Mouse (Mus musculus) telencephalon, adult 2 months (tissue): ENCODE data around the gene Arfgap2.

Experiments used
- DNase-seq: peaks from one replicate; pipeline ENCODE4 v3.0.0-alpha.2; 2011; ENCODE audit warnings: low read depth, low spot score

Gene Arfgap2

DNA sequence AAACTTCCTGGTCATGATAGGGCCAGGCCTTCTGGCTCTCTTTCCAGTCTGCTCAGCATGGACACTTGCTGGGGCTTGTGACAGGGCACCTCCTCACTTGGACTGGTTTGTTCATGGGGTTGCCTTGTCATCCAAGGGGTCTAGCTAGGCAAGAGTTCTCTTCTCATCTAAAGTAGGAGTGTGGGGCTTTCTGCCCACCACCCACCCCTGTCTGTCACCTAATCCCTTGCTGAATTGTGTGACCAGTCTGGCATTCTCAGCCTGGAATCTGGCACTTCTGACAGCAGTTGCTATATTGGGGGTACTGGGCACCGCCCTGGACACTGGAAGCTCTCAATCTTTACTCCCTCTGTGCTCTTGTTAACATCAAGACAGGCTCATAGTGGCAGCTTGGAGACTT, 5.3 kb upstream of the Arfgap2 start:
- no peak for DNase-seq

DNA sequence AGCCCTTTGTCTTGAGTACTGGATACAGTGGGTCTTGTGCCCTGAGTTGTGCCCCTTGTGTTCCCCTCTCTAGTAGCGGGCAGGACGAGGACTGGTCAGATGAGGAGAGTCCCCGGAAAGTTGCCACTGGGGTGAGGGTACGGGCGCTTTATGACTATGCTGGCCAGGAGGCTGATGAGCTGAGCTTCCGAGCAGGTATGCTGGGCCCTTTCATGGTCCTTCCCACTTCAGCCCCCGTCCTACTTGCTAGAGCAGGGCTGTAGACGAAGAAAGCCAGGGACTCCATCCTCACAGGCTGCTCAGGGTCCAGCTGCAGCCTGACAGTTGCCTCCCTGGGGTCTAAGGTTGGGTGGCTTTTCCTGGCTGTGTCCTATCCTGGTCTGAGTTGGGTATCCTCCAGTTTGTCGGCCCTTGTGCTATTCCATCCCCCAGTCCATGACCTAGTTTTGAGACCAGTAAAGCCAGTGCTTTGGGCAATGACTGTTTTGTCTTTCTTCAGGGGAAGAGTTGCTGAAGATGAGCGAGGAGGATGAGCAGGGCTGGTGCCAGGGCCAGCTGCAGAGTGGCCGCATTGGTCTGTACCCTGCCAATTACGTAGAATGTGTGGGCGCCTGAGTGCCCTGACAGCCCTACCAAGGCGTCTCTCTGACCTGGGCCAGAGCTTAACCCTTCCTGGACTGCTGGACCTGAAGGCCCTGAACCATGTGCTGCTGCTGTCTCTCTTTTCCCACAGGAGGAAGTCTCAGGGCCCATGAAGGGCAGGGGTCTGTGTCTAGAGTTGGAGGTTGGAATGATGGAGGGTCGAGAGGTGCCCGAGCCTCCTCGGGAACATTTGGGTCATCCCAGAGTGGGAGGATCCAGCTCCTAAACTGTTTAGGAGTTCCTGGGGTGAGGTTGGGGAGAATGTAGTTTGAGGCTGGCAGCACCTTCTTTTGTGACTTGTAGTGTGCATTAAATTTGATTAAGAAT, 798 bp upstream of the Arfgap2 start:
- no peak for DNase-seq

DNA sequence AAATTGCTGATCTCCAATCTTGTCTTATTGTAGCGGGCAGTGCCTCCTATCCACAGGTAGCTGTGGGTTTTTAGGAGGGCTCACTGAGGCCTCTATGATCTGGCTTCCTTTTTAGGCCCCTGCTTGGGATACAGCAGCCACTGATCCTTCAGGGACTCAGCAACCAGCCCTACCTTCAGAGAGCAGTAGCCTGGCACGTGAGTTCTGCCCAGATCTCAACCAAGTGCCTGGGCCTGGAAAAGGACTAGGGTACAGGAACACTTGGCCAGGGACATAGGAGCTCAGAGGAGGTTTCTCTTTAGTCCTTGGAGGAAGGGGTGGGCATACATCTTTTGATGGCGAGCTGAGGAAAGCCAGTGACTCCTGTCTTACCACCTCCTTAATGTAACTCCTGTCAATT, 3.3 kb downstream of the Arfgap2 start:
- DNase-seq = no peak

DNA sequence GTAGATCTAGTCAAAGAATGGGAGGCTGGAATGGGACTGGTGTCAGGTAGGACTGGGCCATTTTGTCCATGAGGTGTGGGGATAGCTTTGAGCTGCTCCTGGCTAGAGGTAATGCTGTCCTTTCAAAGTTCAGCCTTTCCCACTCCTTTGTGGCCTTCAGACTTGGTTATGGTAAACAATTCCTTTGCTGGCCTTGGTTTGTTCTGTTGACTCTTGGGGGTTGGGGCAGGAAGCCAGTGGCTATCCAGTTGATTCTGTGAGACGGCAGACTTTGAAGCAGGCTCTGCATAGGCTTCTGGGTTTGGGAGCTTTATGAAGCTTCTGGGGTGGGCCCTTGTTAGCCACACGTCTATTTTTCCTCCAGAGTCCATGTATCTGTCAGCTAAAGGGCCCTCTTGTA, 3.9 kb downstream of the Arfgap2 start:
- DNase-seq = no peak

DNA sequence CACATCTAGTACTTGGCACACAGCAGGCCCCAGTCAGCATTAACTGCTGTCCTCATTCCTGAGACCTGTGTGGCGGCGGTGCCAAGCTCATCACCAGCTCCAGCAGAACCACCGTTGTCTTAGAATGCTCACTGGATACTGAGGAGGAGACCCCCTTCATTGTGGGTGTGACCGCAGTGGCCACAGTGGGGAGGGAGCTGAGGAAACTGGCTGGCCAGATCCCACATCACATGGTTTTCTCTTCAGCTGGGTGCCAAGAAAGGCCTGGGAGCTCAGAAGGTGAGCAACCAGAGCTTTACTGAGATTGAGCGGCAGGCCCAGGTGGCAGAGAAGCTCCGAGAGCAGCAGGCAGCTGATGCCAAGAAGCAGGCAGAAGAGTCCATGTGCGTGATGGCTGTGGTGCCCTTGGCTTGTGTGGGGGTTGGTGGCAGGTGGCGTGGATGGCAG, 4.9 kb downstream of the Arfgap2 start:
- DNase-seq = no peak

DNA sequence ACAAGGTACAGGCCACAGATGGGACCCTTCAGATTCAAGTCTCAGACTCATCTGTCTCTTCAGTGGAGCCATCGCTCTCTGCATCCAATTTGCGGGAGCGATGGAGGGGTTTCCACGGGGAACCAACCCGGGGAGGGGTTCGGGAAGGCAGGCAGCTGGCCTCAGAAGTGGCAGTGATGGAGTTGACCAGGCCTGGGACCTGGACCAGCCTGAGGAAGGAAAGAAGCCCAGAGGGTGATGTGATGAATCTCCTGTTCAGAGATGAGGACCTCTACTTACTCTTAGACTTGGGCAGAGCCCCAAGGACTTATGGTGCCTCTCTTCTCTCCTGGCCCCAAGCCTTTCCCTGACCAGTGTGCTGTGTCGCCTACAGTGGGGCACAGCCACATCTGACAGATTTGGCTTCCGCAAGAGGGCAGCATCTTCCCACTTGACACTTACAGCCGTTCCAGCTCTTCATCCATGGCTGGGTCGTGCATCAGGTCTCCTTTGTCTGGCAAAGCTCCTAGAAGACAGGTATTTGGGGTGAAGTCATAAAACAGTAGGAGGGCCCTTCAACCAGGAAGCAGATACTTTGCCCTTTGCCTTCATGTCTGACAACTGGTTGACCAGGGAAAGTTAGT, 14.1 kb downstream of the Arfgap2 start:
- no peak for DNase-seq

DNA sequence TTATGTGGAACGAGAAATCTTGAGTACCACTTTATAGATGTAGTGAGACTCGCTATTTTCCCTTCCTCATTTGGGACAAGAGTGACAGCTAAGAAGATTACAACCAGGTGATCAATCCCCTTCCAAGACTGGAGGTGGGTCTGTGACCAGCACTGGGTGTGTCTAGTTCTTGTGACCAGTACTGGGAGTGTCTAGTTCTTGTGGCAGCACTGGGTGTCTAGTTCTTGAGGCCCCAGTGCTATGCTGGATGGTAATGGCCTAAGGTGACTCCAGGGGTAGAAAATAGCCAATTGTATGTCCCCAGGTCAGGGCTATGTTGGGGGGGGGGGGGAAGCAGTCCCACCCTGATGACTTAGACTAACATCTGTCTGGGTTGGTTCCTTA, 14.6 kb downstream of the Arfgap2 start:
- no peak for DNase-seq

DNA sequence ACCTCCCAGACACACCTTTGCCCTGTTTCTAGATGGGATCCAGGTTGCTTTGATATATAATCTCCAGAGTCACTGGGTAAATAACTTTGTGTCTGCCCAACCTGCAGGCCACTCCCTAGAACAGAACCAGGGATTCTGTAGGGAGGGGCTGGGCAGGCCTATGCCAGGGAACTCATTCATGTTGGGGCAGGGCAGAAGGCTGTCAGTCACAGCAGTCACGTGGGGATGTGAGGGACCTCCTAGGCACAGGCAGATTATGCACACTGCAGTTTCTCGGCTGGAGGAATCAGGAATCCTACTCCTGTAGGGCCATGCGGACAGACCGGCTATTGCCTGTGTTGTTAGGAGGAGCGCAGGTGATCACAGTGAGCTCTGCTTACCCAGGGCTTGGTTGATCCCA, 16.6 kb downstream of the Arfgap2 start:
- DNase-seq = no peak

DNA sequence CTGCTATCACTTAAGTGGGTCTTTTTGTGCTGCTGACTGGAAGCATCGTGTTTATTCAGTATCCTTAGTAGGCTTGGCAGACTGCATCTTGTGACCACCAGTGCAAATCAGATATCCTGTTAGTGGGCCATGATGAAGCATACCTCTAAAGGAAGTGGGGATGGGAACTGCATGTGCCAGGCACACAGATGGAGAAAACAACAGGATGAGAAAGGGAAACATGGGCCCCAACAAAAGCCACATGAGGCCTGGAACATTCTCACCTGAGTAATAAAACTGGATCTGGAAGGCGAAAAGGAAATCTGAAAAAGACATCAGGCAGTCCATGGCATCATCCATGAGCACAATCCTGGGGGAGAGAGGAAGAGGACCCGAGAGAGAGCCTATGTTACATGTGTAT, 19.2 kb downstream of the Arfgap2 start:
- no peak for DNase-seq

DNA sequence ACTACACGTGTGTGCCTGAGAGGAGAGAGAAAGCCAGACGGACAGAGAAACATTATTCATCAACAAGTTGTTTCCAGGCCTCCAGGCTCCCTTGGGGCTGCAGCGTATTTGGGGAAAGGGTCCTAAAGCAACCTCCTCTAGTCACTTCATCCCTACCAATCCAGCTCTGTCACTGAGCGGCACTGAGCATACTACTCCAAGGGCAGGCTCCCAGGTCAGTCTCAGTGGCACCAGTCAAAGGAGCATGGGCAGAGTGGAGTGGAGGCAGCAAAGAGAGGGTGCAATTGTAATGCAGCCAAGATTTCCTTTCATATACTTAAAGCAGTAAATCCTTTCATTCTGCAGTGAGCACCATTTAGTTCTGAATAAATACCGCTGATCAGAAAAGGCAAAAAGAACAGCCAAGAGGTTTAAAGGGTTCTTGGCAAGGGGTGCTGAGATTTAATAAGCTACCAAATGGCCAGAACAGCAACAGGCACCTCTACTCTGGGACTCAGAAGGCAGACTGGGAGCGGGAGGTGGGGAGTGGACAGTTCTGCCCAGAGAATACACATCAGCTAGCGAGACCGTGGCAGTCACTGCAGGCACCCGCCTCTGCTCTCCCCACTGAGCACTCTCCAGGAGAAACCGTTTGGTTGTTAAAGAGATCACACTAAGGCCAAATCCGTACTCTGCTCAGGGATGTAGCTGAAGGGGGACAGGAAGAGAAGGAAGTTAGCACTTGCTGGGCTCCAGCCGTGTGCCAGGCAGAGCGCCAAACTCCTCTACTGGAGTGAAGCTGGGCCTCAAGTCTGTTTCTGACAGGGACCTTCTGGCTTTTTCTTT, 19.8 kb downstream of the Arfgap2 start:
- DNase-seq = no peak

DNA sequence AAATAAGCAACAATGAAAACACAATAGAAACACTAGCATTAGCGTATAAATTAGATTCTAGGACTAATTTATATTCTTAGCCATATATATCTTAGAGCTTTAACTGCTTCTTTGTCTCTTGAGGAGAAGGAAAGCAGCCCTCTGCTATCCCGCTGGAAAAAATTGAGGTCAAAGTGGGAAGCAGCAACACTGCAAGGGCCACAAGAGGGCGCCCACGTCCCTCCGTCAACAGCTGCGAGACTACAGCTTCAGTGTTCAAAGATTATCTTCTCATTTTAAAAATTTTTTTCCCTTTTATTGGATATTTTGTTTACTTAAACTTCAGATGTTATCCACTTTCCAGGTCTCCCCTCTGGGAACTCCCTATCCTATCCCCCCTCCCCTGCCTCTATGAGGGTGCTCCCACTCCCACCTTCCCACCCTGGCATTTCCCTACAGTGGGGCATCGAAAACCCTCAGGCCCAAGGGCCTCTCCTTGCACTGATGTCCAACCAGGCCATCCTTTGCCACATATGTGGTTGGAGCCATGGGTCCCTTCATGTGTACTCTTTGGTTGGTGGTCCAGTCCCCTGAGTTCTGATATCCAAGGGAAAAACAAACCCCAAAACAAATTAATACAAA, 21.2 kb downstream of the Arfgap2 start:
- no peak for DNase-seq

DNA sequence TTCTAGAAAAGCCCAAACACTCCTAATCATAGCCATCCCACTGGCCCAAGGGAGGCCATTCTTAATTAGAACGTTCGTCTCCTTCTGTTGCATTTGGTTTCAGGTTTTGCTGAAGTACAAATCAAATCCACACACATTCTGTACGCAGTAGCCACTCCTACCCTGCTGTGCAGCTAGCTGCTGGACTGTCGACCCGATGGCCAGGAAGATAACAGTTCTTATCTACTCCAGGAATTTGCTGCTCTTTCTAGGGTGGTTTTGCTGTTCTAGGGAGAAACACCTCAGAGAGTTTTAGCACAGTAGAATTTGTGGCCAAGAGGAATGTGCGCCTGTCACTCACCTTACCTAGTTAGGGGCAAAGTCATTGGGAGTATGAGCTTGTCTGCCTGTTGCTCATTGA, 22.8 kb downstream of the Arfgap2 start:
- DNase-seq = no peak

DNA sequence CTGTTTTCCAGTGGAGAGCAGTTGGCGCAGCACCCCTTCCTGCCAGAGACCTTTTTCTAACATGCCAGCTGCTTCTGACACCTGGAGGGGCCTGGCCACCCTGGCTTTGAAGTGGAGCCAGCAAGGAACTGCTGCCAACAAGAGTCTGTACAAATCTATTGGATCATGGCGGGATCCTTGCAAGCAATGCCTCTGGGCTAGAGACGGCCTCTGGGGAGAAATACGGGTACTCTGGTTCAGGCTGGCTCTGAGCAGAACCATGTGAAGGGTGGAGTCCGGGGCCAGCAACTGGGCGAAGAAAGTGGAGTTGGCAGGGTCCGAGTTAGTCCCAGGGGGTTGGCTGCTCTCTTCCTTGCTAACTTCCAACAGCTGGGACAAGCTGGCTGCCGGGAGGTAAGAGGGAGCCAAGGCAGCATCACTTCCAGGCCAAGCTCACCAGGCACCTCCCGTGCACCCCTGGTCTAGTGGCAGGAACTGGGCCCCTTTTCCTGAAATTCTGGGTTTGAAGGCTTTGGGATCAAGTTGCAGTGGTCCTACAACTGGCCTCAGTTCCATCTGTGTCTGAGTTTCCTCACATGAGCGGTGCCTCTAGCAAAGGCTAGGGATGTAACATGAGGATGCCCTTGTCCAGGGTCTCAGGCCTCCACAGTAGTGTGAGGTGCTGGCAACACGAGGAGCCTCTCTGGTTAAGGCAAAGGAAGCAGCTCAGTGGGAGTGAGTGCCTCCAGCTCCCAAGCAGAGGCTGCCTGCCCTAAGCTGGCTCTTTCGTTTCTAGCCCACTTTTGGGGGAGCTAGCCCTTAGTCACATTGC, 26.6 kb downstream of the Arfgap2 start:
- DNase-seq = no peak

DNA sequence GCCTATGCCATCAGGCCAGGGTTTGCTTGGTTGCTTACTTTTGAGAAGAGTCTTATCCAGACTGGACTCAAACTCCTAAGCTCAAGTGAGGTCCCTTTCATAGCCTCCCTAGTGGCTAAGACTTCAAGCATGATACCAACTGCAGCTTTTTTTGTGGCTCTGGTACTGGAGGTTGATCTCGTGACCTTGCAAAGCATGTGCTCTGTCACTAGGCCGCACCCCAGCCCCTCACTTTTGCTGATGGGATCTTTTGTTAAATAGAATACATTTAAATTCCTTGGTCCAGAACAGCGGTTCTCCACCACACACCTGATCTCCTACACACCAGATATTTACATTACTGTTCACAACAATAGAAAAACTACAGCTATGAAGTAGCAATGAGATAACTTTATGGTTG, 29.5 kb downstream of the Arfgap2 start:
- no peak for DNase-seq

DNA sequence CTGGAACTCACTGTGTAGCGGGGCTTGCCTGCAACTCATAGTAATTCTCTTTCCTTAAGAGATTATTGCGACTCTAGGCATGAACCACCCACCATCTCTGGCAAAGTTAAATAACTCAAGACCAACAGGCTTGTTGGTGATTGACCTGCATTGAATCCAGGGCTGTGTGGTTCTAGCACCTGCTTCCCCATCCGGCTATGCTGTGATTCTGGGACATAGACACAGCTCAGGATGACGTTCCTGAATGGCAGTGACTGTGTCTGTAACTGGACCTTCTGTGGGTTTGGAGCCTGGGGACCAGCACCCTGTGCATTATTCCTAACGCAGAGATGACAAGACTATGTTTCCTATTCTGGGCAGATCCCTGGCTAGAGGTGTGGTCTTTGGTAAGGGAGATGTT, 31.1 kb downstream of the Arfgap2 start:
- DNase-seq = no peak

DNA sequence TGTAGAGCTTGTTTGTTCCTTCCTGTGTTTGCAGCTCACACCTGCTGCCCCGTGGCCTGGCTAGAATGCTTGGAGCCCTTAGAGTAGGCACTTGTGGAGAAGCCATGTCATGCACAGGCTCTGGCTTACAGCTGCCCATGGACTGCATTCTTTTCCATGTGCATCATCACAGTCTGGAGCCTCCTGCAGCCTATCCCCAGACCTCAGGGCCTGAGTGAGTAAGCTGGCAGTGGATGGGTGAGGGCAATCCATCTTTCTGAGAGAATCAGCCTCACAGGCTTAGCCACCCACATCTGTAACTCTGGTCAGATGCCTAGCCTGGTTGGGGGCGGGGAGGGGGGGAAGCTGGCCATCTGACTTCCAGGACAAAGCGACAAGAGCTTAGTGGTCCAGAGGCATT, 34.4 kb downstream of the Arfgap2 start:
- DNase-seq = no peak

DNA sequence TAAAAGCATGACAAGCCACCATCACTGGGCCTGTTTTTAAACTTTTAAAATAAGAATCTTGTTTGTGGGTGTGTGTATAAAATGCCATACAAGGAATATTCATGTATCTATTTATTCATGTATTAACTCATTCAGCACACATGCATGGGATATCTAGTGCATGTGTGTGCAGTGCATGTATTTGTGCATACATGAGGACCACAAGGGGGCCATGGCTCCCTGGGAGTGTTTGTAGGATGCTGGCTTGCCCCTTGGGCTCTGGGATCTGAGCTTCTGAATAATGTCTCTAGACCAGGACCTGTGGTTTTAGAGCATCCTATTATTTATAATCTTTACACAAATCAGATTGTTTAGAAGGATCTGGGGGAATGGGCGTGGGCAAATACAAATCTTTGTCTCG, 36.0 kb downstream of the Arfgap2 start:
- no peak for DNase-seq

DNA sequence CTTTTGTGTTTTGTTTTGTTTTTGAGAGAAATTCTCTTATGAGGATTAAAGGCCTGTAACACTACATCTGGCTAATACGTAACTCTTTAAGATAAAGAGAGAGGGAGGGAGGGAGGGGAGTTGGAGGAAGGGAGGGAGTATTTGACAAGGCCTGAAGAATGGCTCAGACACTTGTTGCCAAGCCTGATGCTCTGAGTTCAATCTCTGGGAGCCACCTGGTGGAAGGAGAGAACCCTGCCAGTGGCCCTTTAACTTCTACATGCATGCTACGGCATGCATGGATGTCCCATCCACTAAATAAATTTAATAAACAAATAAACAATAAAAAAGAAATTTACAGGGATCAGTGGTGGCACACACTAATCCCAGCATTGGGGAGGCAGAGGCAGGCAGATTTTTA, 37.1 kb downstream of the Arfgap2 start:
- no peak for DNase-seq

DNA sequence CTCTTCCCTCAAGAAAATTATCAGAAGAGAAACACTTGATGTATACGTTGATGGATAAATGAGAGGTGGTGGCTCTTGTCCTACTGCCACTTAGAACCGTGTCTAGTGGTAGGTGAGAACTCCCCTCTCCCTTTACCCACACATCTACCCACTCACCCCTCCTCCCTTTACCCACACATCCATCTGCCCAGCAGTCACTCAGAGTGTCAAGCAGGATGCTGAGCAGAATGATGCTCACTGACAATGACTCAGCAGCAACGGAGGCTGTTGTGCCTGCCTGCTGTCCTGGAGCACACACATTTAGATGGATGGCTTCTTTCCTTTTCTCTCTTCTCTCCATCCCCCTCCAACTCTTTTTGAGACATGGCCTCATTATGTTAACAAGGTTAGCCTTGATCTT, 38.1 kb downstream of the Arfgap2 start:
- DNase-seq = no peak

DNA sequence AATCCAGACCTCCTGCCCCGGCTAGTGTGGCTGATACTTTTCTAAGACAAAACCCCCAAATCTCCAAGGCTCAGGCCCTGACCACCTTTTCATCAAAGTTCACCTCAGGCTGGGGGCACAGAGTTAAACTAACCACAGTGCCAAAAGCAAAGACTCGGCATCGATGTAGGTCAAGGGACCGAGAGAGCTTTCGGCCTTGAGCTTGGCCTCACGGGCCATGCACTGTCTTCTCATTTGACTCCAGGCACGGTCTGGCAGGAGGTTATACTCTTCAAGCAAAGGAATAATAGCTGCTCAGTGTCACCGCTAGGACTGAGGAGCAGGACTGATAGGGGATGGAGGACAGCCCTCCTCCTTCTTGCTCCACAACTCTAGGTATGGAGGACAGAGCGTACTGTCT, 41.2 kb downstream of the Arfgap2 start:
- DNase-seq = no peak

DNA sequence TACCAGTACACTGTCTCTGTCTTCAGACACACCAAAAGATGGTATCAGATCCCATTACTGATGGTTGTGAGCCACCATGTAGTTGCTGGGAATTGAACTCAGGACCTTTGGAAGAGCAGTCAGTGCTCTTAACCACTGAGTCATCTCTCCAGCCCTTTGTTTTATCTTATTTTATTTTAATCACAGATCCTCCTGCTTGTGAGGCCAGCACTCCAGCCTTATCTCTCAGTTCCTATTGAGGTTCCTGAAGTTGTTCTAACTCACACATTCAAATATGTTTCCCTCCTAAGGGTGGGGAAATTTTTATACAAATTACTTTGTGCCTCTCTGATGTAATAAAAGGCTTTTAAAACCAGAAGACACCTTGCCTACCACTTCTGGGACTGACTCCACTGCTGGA, 41.8 kb downstream of the Arfgap2 start:
- DNase-seq = no peak
